Mouse (Mus musculus) cerebellum, postnatal 25 days (tissue): ENCODE data around the gene Krtap3-3.
"Not testable (repeated sequence)": the region's sequence is repeated elsewhere in the genome, so short reads cannot be mapped to it uniquely, and the experiment has no call there.

Experiments used
- DNase-seq, 2 experiments: peaks; one replicate each; pipeline ENCODE4 v3.0.0; 2021; ENCODE audit warnings: mixed read lengths in 2 of 2

The Krtap3-3 gene

DNA sequence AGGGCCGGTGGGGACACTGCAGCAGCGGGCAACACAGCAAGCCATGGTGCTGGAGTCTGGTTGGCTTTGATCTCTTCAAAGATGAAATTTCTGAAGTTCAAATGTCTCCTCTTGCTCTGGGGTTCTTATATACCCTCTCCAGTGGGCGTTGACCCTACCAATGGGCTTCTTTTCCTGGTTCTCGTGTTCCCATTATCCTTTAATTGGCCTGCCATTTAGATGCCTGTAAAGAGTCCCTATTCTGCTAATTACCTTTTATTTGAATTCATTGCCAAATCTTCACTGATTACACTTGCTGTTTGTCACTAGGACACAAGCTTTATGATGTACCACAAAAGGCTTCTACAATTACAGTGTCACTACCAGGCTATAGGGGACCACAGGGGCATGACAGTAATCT, at the start of gene Krtap3-3:
TSS of gene Krtap3-3 (minus strand) at position 101 of the 400 bp plus-strand sequence.
- no peak for DNase-seq

DNA sequence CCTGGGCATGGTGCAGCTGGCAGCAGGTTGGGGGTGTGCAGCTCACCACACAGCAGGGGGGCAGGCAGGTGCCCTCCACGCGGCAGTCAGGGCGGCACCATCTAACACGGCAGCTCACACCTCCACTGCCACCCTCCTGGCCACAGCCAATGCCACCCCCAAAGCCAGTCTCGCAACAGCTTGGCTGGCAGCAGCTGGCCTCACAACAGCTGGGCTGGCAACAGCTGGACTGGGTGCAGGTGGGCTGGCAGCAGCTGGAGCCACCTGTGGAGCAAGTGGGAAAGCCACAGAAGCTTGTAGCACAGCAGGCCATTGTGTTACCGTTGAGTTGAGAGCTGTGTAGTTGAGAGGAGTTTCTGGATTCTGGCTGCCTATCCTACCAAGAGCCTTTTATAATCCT, 47.1 kb upstream of the Krtap3-3 start, which contains the start of gene Krtap9-3:
TSS of gene Krtap9-3 (minus strand) at position 364 of the 400 bp plus-strand sequence.
- DNase-seq, result not testable (repeated sequence)

DNA sequence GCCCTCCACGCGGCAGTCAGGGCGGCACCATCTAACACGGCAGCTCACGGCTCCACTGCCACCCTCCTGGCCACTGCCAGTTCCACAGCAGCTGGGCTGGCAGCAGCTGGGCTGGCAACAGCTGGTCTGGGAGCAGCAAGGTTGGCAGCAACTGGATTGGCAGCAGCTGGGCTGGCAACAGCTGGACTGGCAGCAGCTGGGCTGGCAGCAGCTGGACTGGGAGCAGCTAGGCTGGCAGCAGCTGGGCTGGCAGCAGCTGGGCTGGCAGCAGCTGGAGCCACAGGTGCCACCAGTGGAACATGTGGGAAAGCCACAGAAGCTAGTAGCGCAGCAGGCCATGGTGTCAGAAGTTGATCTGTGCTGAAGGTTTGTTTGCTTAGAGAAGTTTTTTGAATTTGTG, 40.3 kb upstream of the Krtap3-3 start, which contains the start of gene Krtap1-3:
TSS of gene Krtap1-3 (minus strand) at position 359 of the 400 bp plus-strand sequence.
- DNase-seq, result no peak

DNA sequence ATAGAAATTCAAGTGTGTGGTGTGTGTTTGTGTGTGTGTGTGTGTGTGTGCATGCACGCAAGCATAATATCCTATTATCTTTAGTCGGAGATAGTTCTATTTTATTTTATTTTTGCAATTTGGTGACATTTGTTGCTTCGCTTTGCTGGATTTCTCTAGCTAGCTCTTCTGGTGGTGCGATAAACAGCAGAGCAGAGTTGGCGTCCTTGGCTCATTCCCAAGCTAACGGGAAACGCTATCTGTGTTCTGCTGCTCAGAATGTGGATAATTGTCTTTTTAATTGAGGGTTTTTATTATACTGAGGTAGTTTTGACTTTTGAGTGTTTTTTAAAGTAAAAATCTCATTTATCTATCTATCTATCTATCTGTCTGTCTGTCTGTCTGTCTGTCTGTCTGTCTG, 34.4 kb upstream of the Krtap3-3 start:
- DNase-seq, result no peak

DNA sequence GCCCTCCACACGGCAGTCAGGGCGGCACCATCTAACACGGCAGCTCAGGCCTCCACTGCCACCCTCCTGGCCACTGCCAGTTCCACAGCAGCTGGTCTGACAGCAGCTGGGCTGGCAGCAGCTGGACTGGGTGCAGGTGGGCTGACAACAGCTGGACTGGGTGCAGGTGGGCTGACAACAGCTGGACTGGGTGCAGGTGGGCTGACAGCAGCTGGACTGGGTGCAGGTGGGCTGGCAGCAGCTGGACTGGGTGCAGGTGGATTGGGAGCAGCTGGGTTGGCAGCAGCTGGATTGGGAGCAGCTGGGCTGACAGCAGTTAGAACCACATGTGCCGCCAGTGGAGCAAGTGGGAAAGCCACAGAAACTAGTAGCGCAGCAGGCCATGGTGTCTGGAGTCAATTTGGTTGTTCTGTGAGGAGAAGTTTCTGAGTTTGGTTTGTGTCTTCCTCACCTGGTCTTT, 32.6 kb upstream of the Krtap3-3 start, which contains the start of gene Krtap1-4:
TSS of gene Krtap1-4 (minus strand) at position 410 of the 460 bp plus-strand sequence.
- DNase-seq, result no peak

DNA sequence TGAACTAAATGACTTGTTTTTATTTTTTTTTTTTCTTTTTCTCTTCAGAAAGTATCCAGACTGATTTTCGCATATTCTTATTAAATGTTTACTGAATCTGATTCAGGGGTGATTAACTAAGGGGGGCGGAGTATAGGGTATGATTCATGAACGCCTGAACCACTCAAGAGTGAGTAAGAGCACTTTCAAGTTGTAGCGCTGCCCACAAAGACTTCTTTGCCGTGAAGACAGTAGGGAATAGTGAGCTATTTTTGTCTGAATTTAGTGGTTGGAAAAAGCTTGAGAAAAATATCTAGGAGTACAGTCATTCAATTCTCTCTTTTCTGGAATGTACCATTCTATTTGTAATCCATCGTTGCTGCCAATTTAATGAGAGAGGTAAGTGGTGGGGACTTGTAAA, 30.9 kb upstream of the Krtap3-3 start:
- no peak for DNase-seq

DNA sequence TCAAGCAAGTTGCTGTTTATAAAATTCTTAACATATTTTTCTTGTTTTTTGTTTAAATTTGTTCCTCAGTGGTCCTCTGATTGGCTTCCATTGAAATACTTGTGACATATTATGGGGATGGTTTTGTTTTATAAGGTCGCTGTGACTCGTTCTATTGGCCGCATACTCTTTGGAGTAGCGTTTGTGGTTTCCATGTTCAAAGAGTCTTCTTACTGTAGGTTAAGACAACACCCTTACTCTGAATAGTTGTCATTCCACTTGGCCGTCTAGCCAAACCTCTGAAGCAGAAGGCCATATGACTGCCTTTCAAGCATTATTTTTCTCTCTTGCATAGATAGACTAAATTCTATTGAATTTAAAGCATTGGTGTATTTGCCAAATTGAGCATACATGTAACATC, 30.4 kb upstream of the Krtap3-3 start:
- DNase-seq, result no peak

DNA sequence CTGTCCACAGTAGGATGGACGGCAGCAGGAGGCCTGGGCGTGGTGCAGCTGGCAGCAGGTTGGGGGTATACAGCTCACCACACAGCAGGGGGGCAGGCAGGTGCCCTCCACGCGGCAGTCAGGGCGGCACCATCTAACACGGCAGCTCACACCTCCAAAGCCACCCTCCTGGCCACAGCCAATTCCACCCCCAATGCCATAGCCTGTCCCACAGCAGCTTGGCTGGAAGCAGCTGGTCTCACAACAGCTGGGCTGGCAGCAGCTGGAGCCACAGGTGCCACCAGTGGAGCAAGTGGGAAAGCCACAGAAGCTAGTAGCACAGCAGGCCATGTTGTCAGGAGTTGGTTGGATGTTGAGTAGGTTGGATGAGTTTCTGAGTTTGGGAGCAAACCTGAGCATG, 30.0 kb upstream of the Krtap3-3 start, which contains the start of gene Krtap1-5:
TSS of gene Krtap1-5 (minus strand) at position 381 of the 400 bp plus-strand sequence.
- no peak for DNase-seq

DNA sequence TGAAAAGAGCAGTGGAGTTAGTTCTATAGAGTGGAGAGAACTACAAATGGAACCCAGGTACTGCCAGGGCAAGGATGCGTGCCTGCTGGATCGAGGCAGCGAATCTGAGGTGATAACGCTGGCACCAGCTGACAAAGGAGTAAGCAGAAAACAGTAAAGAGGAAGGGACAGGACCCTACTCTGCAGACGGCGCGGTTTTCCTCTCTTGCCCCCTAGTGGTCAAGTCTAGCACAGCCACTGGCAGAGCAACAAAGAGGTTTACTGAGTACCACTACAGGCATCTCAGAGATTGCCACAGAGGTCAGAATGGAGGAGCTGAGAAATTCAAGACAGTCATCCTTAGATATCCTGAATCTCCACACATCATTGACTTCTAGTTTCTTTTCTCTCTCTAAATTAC, 23.4 kb upstream of the Krtap3-3 start:
- DNase-seq, result peak; percentile 66 to 81

DNA sequence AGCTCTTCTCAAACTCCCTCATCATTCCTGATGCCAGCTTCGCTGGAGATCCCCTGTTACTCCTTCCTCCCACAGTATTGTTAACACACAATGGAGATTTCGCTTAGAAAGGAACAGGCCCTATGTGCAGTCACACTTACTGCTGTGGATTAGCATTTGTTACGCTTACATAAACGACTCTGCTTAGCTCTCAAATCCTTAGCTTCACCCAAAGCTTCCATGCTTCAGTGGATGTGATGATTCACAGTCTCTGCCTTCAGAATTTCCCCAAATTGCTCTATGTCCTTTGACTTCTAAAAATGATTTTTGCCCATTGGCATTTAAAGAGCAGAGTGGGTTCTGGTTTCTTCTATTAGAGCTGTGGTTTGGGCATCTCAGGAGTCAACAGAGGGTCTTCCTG, 22.5 kb upstream of the Krtap3-3 start:
- no peak for DNase-seq

DNA sequence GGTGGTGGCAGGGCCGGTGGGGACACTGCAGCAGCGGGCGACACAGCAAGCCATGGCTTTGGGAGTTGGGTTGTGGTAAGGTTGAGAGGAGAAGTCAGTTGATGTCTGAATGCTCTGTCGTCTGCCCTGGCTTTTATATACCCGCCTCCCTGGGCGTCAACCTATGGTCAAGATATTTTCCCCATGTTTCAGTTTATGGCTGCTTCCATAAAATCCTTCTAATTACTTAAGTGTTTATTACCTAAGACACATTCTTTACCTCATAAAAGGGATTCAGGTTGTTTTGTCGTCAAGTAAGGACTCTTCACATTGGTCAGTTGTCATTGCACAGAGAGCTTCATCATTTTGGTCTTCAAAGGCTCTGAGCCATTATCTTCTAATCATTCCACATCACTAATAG, 15.9 kb upstream of the Krtap3-3 start, which contains the start of gene Krtap3-1:
TSS of gene Krtap3-1 (minus strand) at position 101 of the 400 bp plus-strand sequence.
- DNase-seq, result no peak

DNA sequence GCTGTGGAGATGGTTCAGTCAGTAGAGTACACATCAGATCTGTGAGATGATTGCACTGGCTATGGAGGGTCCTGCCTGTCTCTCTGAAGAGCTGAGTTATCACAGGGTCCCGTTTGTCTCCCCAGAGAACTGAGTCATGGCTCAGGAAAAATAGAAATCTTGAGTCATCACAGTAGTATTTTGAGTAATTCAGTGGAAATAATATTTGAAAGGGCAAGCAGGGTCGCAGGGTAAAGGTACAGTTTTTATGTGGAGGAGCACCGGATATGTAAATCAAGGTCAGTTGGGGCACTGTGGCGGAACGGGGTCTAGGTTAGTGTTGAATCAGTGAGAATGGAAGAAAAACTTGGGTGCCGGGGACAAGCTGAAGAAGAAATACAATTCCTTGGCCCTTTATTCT, 11.9 kb upstream of the Krtap3-3 start:
- DNase-seq, result no peak

DNA sequence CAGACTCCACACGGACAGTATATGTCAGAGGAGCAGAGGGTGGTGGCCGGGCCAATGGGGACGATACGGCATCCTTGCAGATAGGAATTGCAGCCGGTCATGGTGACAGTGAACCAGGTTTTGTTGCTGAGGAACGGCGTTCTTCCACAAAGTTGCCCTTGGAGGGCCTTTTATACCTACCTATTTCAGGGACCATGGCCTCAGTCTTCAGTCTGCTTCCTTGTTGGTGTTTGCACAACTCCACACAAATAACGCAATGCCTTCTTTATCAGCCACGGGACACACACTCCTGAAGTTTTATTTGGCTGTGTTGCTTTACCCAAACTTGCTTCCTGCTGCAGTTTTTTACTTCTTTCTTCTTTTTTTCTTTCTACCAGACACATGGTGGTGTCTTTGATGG, 8.7 kb upstream of the Krtap3-3 start, which contains the start of gene Gm11939:
TSS of gene Gm11939 (minus strand) at position 101 of the 400 bp plus-strand sequence.
- no peak for DNase-seq

DNA sequence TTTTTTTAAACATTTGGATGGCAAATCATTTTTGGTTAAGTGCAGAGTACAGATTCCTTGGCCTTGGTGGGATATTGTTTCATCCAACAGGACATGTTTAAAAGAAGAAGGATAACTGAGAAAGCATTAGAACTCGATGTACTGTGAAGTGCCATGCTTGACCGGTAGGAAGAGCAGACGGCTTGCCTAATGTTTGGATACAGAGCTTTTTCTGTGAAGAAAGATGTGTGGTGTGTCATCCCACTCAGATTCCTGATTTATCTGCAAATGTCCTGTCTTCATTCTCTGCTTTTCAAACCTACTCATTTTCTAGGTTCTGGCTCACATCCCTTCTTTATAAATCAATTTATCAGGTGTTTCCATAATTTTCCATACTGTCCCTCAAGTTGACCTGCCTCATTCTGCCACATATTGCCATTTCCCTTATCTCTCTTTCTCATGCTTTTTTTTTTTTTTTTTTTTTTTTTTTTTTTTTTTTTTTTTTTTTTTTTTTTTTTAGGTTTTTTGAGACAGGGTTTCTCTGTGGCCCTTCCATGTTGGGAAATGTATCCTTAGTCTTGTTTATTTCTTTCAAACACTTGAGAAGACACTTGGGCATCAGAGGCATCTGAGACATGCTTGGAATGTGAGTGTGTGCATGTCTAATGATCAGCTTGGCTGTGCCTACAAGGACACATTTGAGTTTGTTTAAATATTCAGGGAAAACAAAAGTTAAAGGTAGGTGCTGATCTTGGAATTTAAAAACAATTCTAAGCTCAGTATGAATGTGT, 7.5 kb upstream of the Krtap3-3 start:
- DNase-seq, result no peak

DNA sequence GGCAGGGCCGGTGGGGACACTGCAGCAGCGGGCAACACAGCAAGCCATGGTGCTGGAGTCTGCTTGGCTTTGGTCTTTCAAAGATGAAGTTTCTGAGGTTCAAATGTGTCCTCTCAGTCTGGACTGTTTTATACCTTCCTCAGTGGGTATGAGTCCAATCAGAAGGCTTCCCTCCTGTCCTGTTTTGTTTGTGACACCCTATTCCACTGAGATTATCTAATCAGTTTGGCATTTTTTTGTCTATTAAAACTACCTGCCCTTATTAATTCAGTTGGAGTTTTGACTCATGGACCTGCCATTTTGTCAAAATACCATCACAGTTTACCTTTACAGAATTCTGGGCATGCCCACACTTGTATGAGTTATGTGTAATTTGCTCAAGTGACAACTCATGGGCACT, 6.1 kb upstream of the Krtap3-3 start, which contains the start of gene Krtap3-2:
TSS of gene Krtap3-2 (minus strand) at position 101 of the 400 bp plus-strand sequence.
- DNase-seq, result no peak

DNA sequence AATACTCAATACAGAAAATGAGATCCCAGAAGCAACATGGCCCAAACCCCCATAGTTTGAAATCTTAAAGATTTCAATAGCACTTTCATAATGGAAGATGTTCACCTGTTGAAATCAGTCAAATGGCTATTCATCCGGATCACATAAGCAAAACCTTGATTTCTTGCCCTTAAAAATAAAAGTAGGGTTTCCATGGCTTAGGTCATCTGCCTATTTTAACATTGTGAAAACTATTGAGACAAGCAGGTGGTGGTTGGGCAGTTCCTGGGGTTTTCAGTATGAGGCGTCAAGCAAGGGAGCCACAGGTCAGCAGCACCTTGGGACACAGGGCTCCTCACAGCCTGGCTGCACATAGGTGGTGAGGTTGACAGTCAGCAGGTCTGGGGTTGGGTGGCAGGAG, 5.5 kb upstream of the Krtap3-3 start:
- DNase-seq, result no peak

DNA sequence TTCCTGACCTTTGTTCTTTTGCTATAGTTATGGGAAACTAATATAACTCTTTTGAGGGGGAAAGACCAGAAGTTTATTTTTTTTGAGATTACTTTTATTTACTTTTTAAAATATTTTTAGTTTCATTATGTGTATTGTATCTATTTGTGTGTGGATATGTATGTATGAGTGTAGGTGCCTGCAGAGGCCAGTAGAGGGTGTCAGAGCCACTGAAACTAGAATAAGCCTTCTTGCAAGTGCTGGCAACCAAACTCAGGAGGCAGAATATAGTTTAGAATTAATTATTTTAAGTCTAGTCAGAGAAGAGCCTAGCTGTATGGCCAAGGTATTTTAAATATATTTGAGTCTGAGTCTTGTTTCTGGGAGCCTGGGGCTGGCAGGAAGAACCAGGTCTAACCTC, 2.8 kb downstream of the Krtap3-3 start:
- no peak for DNase-seq

DNA sequence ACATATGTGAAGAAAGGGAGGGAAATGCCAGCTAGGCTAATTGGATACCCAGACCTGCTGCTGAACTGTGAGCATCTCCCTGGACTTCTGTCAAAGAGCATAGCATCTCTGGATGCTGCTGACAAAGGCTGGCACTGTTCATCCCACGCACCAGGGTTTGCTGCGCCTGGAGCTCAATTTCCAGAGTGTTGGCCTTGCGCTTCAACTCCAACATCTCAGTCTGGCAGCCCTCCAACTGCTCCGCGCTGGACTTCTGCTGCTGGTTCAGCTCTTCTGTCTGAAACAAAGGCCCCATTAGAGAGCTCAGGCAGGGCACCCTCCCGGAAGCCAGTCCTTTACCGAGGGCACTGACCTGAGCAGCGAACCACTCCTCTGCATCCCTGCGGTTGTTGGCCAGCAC, 10.9 kb downstream of the Krtap3-3 start:
- peak; percentile 56 to 74 for DNase-seq

DNA sequence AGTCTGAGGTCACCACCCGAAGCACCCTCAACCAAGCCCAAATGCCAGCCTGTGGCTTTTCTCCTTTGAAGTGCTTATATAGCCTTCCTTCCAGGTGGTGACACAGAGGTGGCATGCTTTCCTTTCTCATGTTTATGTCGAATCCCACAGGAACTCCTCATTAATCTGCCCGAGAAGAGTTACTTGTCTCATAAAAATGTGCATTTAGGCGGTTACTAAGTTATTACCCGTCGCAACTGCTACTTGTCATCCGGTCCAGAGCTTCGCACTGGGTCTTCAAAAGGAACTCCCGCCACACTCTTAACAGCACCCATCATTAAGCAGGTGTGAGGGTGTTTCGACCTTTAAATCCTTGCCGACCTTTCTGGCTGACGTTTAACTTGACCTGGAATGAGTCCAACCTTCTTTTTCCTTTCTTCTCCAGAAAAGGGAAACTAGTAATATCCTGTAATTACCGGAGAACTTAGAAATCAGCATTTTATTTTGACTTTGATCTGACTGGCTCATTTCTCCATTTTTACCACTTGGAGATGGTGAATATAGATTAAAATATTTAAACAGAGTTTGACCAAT, 29.3 kb downstream of the Krtap3-3 start, which contains the start of gene Krt39:
TSS of gene Krt39 (minus strand) at position 51 of the 573 bp plus-strand sequence.
- DNase-seq, result no peak

DNA sequence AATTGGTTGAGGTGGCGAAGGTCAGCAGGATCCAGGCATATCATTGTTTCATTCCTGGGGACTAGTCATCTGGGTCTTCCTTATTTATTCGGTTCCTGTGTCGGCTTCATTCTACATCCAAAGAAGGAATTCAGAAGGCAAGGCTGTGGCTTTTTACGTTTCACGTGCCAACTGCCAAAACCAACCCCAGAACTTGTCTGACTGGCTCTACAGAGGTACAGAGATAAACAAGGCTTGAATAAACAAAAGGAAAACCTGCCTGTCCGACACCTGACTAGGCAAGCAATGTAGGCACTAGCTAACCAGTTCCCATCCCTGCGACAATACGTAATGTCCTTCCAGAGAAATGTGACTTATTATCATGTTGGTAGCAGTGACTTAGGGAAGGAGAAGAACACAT, 36.6 kb downstream of the Krtap3-3 start:
- no peak for DNase-seq
